Mouse (Mus musculus): ENCODE results near the gene 2010109A12Rik.
A peak's percentile ranks its signal among the peaks of the same experiment; 100 is the strongest.

2010109A12Rik gene

DNA sequence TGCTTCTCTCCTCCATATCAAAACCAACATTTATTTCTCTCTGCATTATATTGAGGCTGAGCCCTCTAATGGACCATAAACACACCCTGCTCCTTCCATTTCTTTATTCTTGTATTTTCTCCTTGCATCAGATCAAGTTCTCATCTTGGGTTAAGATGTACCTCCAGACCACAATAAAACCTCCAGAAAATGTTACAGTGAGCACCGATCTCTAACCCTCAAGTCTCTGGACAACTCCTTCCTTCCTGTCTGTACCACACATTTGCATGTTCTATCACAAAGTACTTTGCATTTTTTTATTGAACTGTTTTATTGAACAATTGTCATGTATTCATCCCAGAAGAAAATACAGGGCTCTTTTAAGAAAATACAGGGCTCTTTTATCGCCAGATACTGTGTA is 23.2 kb downstream of the 2010109A12Rik start:
- no peak for DNase-seq (ENCODE audit: low read depth, low spot score)

- no peak for DNase-seq (ENCODE audit: low read depth, low spot score)
These were observed 25.4 kb downstream of the 2010109A12Rik start for GRCm38 (mm10) chr5:93231721-93232120.

- DNase-seq (ENCODE audit: low read depth, low spot score), result peak; percentile 33
These were observed 26.5 kb downstream of the 2010109A12Rik start for GRCm38 (mm10) chr5:93232838-93233237.

GRCm38 (mm10) chr5:93234130-93234529 is 27.8 kb downstream of the 2010109A12Rik start:
- no peak for DNase-seq (ENCODE audit: low read depth, low spot score)

GRCm38 (mm10) chr5:93234605-93235004 is 28.3 kb downstream of the 2010109A12Rik start:
- no peak for DNase-seq (ENCODE audit: low read depth, low spot score)

GRCm38 (mm10) chr5:93235888-93236287 is 29.6 kb downstream of the 2010109A12Rik start:
- no peak for DNase-seq (ENCODE audit: low read depth, low spot score)

DNA sequence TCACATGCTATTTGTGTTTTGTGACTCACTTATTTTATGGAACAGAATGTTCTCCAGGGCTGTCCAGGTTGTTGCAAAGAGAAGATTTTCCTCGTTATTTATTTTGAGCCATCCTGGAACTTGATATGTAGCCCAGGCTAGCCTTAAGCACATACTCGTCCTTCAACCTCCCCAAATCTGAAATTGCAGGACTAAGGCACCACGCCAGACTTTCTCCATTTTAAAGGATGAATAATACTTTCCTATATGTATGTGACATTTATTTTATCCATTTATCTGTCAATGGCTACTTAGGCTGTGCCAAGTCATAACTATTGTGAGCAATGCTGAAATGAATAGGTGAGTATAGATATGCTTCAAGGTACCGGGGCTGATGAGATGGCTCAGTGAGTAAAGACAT is 30.2 kb downstream of the 2010109A12Rik start:
- no peak for DNase-seq (ENCODE audit: low read depth, low spot score)

- peak; percentile 87 for DNase-seq (ENCODE audit: low read depth, low spot score)
These were observed 33.5 kb downstream of the 2010109A12Rik start for GRCm38 (mm10) chr5:93239590-93240544.

DNA sequence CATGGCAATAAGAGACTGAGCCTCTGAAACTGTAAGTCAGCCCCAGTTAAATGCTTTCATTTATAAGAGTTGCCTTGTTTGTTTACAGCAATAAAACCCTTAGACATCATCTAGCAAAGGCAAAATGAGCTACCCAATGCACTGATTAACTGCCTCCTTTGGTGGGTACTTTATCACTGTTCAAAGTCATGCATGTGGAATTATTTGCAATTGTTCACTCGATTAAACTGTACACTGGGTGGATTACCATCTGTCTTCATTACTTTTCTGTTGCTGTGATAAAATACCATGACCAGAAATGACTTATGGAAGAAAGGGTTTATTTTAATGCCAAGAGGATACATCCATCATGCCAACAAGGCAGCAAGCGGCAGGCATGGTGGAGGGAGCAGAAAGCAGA is 39.0 kb downstream of the 2010109A12Rik start:
- no peak for DNase-seq (ENCODE audit: low read depth, low spot score)

DNA sequence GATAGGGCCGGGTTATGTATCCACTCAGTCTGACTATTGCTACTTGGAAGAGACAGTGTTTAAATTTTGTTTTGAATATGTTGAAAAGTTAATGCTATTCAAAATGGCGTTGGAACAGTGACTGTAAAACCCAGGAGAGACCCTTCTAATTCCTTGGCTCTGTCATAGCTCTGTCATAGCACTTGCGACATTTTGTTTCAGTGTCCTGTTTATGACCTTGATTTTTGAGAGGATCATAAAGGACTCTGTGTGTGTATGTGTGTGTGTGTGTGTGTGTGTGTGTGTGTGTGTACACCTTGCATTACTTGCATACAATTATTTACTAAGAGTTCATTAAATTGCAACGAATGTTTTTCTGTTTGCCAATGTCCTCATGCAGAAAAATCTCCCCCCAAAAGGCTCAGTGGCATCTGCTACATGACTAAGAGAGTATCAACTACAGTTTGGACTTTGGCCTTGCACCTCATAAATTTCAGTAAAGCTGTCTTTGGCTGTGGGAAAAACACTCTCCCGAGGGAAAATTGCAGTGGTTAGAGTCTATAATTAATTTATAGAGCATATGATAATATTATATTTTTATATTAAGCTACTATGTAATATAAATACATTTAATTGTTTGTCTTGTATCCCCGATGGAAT is 43.7 kb downstream of the 2010109A12Rik start:
- DNase-seq (ENCODE audit: low read depth, low spot score), result no peak

DNA sequence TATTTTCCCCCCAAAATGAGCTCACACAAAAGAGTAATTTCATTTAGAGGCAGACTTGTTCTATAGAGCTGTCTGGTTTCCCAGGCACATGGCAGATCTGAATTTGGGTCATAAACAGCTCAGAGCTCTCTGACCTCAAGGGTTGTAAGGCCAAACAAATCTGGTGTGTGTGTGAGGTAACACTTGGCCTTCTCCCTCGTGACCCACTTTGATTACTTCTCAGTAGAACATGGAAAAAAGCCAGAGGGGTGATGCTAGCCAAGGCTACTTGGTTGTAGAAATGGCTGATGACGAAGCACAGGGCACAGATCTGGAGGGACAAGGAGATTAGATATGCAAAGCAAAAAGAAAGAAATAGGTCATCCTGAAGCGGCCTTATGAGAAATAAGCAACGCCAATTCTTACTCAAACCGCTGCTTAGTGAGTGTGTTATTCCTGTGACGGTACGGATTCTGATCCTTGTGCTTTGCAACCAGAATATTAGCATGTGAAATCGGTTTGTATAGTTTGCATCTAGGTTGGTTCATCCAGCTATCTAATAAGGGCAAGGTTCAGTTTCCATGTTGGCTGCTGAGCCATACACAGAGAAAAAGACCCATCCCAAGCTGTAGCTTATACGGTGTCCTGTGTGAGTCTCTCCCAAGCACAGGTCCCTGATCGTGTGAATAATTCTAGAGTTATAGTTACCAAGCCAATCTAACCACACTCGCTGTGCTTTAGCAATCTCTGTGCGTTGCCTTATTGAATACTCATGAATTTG is 44.9 kb downstream of the 2010109A12Rik start:
- no peak for DNase-seq (ENCODE audit: low read depth, low spot score)

DNA sequence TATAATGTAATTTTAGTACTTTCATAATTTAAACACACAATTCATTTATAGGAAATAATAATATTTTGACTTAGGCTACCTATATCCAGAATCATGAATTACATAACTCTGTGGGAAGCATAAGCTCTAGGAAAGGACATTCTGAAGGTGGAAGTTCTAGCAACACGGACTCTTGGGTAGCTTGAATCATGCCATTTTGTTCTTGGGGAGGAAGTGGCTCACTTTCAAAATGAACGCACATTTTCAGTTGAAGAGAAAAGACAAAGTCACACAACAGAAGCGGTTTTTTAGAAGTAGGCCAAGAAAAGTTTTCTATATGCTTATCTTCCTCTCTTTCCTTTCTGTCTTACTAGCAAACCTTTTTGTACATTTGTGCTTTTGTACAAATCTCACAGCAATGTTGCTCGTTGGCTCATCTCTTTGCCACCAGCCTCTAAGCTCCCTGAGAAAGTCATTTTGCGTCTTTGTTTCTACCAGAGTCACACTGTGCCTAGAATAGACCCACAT is 49.5 kb downstream of the 2010109A12Rik start:
- DNase-seq (ENCODE audit: low read depth, low spot score), result no peak

- DNase-seq (ENCODE audit: low read depth, low spot score), result no peak
These were observed 50.6 kb downstream of the 2010109A12Rik start for GRCm38 (mm10) chr5:93256820-93257405.

DNA sequence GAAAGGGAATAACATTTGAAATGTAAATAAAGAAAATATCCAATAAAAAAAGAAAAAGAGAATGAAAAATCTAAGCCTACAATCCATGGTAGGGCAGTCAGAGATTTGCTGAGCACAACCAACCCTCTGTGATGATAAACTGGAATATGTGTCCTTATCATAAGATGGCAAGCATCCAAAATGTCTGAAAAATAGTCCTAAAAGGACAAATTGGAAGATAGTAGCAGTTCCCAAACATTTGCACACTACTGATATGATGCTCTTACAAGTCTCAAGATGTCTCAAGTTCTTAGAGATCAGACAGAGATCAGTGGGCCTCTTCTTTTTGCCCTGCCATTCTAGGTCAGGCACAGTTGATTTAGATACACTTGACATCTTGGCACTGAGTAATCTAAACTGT is 53.0 kb downstream of the 2010109A12Rik start:
- no peak for DNase-seq (ENCODE audit: low read depth, low spot score)

- no peak for DNase-seq (ENCODE audit: low read depth, low spot score)
These were observed 54.7 kb downstream of the 2010109A12Rik start for GRCm38 (mm10) chr5:93260983-93261382.

- no peak for DNase-seq (ENCODE audit: low read depth, low spot score)
These were observed 56.4 kb downstream of the 2010109A12Rik start for GRCm38 (mm10) chr5:93262751-93263150.

Data from c-Kit-negative CD71-positive TER-119-positive erythroid progenitor cells, embryonic 14.5 days (primary cell).